Mouse (Mus musculus) intestine, embryonic 14.5 days (tissue): ENCODE measurements around the gene Ankrd6. TPM values are rescaled to one million over a fixed set of nuclear protein-coding genes. Genes with fewer than 3 reads are reported as not detected.

Experiments used
- ATAC-seq: fragments of 200-750 bp; cut with Nextera tagmentation; replicated peaks from 2 replicates; pipeline ENCODE4 v1.8.0; 2017; ENCODE audit warnings: low read depth, moderate number of reproducible peaks, moderate TSS enrichment, moderate library complexity; ENCODE audit not compliant: low FRiP score, low TSS enrichment
- DNase-seq: peaks from one replicate; pipeline ENCODE4 v3.0.0-alpha.2; 2018; ENCODE audit warnings: low spot score
- H3K27ac ChIP-seq: fragments of 300-500 bp; sonication (generic); 2 replicates; pipeline ENCODE4 v1.5.1; 2014; ENCODE audit warnings: low read depth, mild to moderate bottlenecking, control low read depth
- H3K27me3 ChIP-seq: fragments of 300-500 bp; sonication (generic); replicated peaks from 2 replicates; pipeline ENCODE4 v1.6.1; 2014; ENCODE audit warnings: low read length, control low read depth; ENCODE audit not compliant: control insufficient read depth, insufficient read depth
- H3K36me3 ChIP-seq: fragments of 300-500 bp; sonication (generic); 2 replicates; pipeline ENCODE4 v1.6.1; 2014; ENCODE audit warnings: low read length, control low read depth; ENCODE audit not compliant: control insufficient read depth, insufficient read depth
- H3K4me1 ChIP-seq: fragments of 300-500 bp; sonication (generic); replicated peaks from 2 replicates; pipeline ENCODE4 v1.6.1; 2014; ENCODE audit warnings: low read length, control low read depth, mixed read lengths; ENCODE audit not compliant: control insufficient read depth, insufficient read depth
- H3K4me2 ChIP-seq: fragments of 300-500 bp; sonication (generic); 2 replicates; pipeline ENCODE4 v1.6.1; 2014; ENCODE audit warnings: low read length
- H3K4me3 ChIP-seq: fragments of 300-500 bp; sonication (generic); 2 replicates; pipeline ENCODE4 v1.5.1; 2014; ENCODE audit warnings: low read depth, low read length, control low read depth, mixed read lengths
- H3K9ac ChIP-seq: fragments of 300-500 bp; sonication (generic); 2 replicates; pipeline ENCODE4 v1.6.1; 2014; ENCODE audit warnings: mild to moderate bottlenecking, low read length
- H3K9me3 ChIP-seq: fragments of 300-500 bp; sonication (generic); 2 replicates; pipeline ENCODE4 v1.6.1; 2016; ENCODE audit warnings: low read length, control low read depth; ENCODE audit not compliant: control insufficient read depth
- WGBS: fragments of 180-500 bp; shearing (Covaris S2); extraction: QIAGEN DNeasy Blood & Tissue Kit; methylation state at CpG from one replicate; pipeline ENCODE4 v1.1.7; 2014; 5-methylcytosine and 5-hydroxymethylcytosine counted together
- polyA plus RNA-seq: library from polyadenylated mRNA; unstranded; fragments of >200 nt; fragmentation: Nextera tagmentation; extraction: Ambion mirVana; gene quantifications from 2 replicates; pipeline ENCODE4 v1.2.1, GENCODE M21; 2014

Ankrd6 gene
- polyA plus RNA-seq, 1 experiment from 2014 or later: 5.0 TPM

- H3K9ac ChIP-seq: no peak overlapping the region
- ATAC-seq (no peak), DNase-seq (no peak)
- no peaks in the 10 kb centered on the region for H3K27me3 ChIP-seq
- 64% methylated on average over 9 of the region's 9 CpGs for WGBS
- H3K4me1 ChIP-seq: no peaks in the 10 kb centered on the region
- H3K27ac ChIP-seq: no peak overlapping the region
- H3K4me2 ChIP-seq: no peak overlapping the region
- no peaks in the 10 kb centered on the region for H3K36me3 ChIP-seq
- H3K9me3 ChIP-seq: no peaks in the 10 kb centered on the region
- H3K4me3 ChIP-seq: no peak overlapping the region
These were observed 95.1 kb downstream of the Ankrd6 start for GRCm38 (mm10) chr4:32855580-32855979.

GRCm38 (mm10) chr4:32854956-32855355, 95.7 kb downstream of the Ankrd6 start:
- Histone ChIP-seq H3K36me3 (no peaks in the 10 kb centered on the region), H3K27me3 (no peaks in the 10 kb centered on the region), H3K9me3 (no peaks in the 10 kb centered on the region), H3K4me3 (no peak overlapping the region), H3K4me2 (no peak overlapping the region), H3K27ac (no peak overlapping the region), H3K4me1 (no peaks in the 10 kb centered on the region), H3K9ac (no peak overlapping the region)
- ATAC-seq (no peak), DNase-seq (no peak)
- WGBS: 86% methylated on average over 4 of the region's 4 CpGs

GRCm38 (mm10) chr4:32853609-32854188, 96.9 kb downstream of the Ankrd6 start:
- Histone ChIP-seq H3K4me1 (no peaks in the 10 kb centered on the region), H3K27ac (no peak overlapping the region), H3K36me3 (no peaks in the 10 kb centered on the region), H3K4me3 (no peak overlapping the region), H3K9ac (no peak overlapping the region), H3K9me3 (no peaks in the 10 kb centered on the region), H3K4me2 (no peak overlapping the region), H3K27me3 (no peaks in the 10 kb centered on the region)
- 90% methylated on average over 5 of the region's 5 CpGs for WGBS
- DNase-seq: no peak
- ATAC-seq: no peak

- H3K4me1 ChIP-seq: no peaks in the 10 kb centered on the region
- ATAC-seq: no peak
- whole genome bisulfite sequencing: 83% methylated on average over 6 of the region's 6 CpGs
These were observed 97.8 kb downstream of the Ankrd6 start for GRCm38 (mm10) chr4:32852819-32853218.

DNA sequence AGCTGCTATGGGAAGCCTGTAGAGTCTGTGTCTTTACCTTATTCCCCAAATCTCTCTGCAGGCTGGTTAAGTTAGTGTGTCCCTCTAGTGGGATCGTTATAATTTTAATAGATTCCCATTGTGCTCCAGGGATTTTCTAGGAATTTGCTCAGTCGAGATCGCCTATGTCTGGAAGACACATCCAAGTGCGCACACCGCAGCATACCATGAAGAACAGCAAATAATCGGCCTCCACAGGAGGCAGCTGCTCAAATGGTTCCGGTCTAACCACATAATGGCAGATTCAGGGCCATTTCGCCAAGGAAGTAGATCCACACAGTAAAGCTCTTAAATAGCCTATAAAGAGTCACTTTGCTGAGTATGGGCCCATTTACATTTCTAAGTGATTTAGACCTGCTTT, 98.3 kb downstream of the Ankrd6 start:
- H3K27ac ChIP-seq: no peak overlapping the region
- H3K36me3 ChIP-seq: no peaks in the 10 kb centered on the region
- no peak overlapping the region for H3K9ac ChIP-seq
- H3K27me3 ChIP-seq: no peaks in the 10 kb centered on the region
- H3K4me1 ChIP-seq: no peaks in the 10 kb centered on the region
- ATAC-seq (no peak), DNase-seq (no peak)
- H3K4me3 ChIP-seq: no peak overlapping the region
- no peak overlapping the region for H3K4me2 ChIP-seq
- no peaks in the 10 kb centered on the region for H3K9me3 ChIP-seq
- WGBS: 91% methylated on average over 8 of the region's 8 CpGs

More at GRCm38 (mm10) chr4:32852819-32853218, 97.8 kb downstream of the Ankrd6 start:
- Histone ChIP-seq H3K4me2 (no peak overlapping the region), H3K4me3 (no peak overlapping the region), H3K9ac (no peak overlapping the region), H3K27ac (no peak overlapping the region), H3K9me3 (no peaks in the 10 kb centered on the region), H3K27me3 (no peaks in the 10 kb centered on the region), H3K36me3 (no peaks in the 10 kb centered on the region)
- DNase-seq: no peak

GRCm38 (mm10) chr4:32838401-32838800, 112.2 kb downstream of the Ankrd6 start:
- DNase-seq: no peak
- Histone ChIP-seq H3K27me3 (no peaks in the 10 kb centered on the region), H3K27ac (no peak overlapping the region), H3K36me3 (no peaks in the 10 kb centered on the region), H3K4me3 (no peak overlapping the region), H3K9me3 (no peaks in the 10 kb centered on the region), H3K9ac (no peak overlapping the region), H3K4me2 (no peak overlapping the region), H3K4me1 (no peaks in the 10 kb centered on the region)
- 91% methylated on average over 3 of the region's 3 CpGs for WGBS
- ATAC-seq: no peak

DNA sequence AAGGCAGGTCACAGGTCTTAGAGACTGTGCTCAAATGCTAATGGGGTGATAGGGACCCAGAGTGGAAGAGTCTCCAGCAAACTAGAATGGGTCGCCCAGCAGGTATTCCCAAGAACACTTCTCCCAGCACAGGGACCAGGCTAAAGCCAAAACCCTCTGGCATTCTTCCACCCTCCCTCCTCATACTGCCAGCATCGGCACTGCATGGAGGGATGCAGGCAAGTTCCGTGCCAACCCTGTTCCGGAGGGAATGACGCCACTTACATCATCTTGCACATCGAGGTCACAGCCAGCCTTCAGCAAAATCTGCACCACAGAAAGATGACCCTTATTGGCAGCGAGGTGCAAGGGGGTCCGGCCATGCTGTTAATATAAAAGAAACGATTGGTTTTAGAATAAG, 114.6 kb downstream of the Ankrd6 start:
- no peaks in the 10 kb centered on the region for H3K4me1 ChIP-seq
- H3K9me3 ChIP-seq: no peaks in the 10 kb centered on the region
- no peak overlapping the region for H3K27ac ChIP-seq
- 95% methylated on average over 9 of the region's 9 CpGs for WGBS
- no peaks in the 10 kb centered on the region for H3K36me3 ChIP-seq
- ATAC-seq: no peak
- DNase-seq: no peak
- H3K9ac ChIP-seq: no peak overlapping the region
- no peaks in the 10 kb centered on the region for H3K27me3 ChIP-seq
- no peak overlapping the region for H3K4me3 ChIP-seq
- H3K4me2 ChIP-seq: no peak overlapping the region

- Histone ChIP-seq H3K4me2 (peak overlapping the region; percentile 46), H3K27me3 (no peaks in the 10 kb centered on the region), H3K9ac (no peak overlapping the region), H3K27ac (no peak overlapping the region), H3K9me3 (no peaks in the 10 kb centered on the region), H3K4me1 (no peaks in the 10 kb centered on the region), H3K36me3 (no peaks in the 10 kb centered on the region), H3K4me3 (0 out of 2 replicates have a peak overlapping the region, but pooled peaks have one; percentile 16)
- 74% methylated on average over 3 of the region's 3 CpGs for WGBS
- DNase-seq: no peak
- ATAC-seq: no peak
These were observed 116.1 kb downstream of the Ankrd6 start for GRCm38 (mm10) chr4:32834541-32834940.
